Mouse (Mus musculus) midbrain, embryonic 10.5 days (tissue): ENCODE data around the gene Prss45. TPM values are rescaled to one million over a fixed set of nuclear protein-coding genes. Genes with fewer than 3 reads are reported as not detected.

Experiments used
- DNase-seq: peaks from one replicate; pipeline ENCODE4 v3.0.0-alpha.2; 2017; ENCODE audit warnings: low spot score
- H3K27ac ChIP-seq: fragments of 300-500 bp; sonication (generic); replicated peaks from 2 replicates; pipeline ENCODE4 v1.5.1; 2016; ENCODE audit warnings: mild to moderate bottlenecking
- H3K27me3 ChIP-seq: fragments of 300-500 bp; sonication (generic); 2 replicates; pipeline ENCODE4 v1.6.1; 2016; ENCODE audit warnings: low read depth, mild to moderate bottlenecking; ENCODE audit not compliant: poor library complexity, severe bottlenecking
- H3K36me3 ChIP-seq: fragments of 300-500 bp; sonication (generic); 2 replicates; pipeline ENCODE4 v1.6.1; 2016; ENCODE audit warnings: mild to moderate bottlenecking, moderate library complexity
- H3K4me1 ChIP-seq: fragments of 300-500 bp; sonication (generic); 2 replicates; pipeline ENCODE4 v1.6.1; 2016
- H3K4me3 ChIP-seq: fragments of 300-500 bp; sonication (generic); 2 replicates; pipeline ENCODE4 v1.5.1; 2016; ENCODE audit warnings: mild to moderate bottlenecking, moderate library complexity
- H3K9me3 ChIP-seq: fragments of 300-500 bp; sonication (generic); replicated peaks from 2 replicates; pipeline ENCODE4 v1.6.1; 2016; ENCODE audit warnings: mild to moderate bottlenecking
- WGBS: fragments of 180-500 bp; shearing (Covaris S2); methylation state at CpG from one replicate; pipeline ENCODE4 v1.1.7; 2016; 5-methylcytosine and 5-hydroxymethylcytosine counted together
- polyA plus RNA-seq: library from polyadenylated mRNA; unstranded; fragments of >200 nt; fragmentation: Nextera tagmentation; extraction: Ambion mirVana; gene quantifications from 2 replicates; pipeline ENCODE4 v1.2.1, GENCODE M21; 2016

Gene Prss45
- polyA plus RNA-seq, 1 experiment from 2014 or later, result not detected

- DNase-seq, result no peak
These were observed 54.5 kb downstream of the Prss45 start for GRCm38 (mm10) chr9:110888935-110889334.

GRCm38 (mm10) chr9:110890026-110890783 is 55.8 kb downstream of the Prss45 start:
- no peaks in the 10 kb centered on the region for H3K36me3 ChIP-seq
- H3K27ac ChIP-seq, result no peak overlapping the region
- no peak for DNase-seq
- peaks cover 26% of the 10 kb centered on the region for H3K4me1 ChIP-seq
- no peaks in the 10 kb centered on the region for H3K9me3 ChIP-seq
- WGBS, result 16% methylated on average over 21 of the region's 21 CpGs
- peaks cover 36% of the 10 kb centered on the region for H3K27me3 ChIP-seq
- 0 out of 2 replicates have a peak overlapping the region, but pooled peaks have one; percentile 7 for H3K4me3 ChIP-seq

More at GRCm38 (mm10) chr9:110888935-110889334, 54.5 kb downstream of the Prss45 start:
- H3K36me3 ChIP-seq, result no peaks in the 10 kb centered on the region
- H3K27me3 ChIP-seq, result peaks cover 32% of the 10 kb centered on the region; the same call in 1 of the 2 replicates
- no peaks in the 10 kb centered on the region for H3K9me3 ChIP-seq
- H3K4me1 ChIP-seq, result peaks cover 26% of the 10 kb centered on the region
- H3K27ac ChIP-seq, result no peak overlapping the region
- no peak overlapping the region for H3K4me3 ChIP-seq
- 90% methylated on average over 14 of the region's 14 CpGs for WGBS

Other genes with a start within 250 kb of the Prss45 start
- 36.8 and 45.4 TPM in 2 replicates for gene Nradd, start 210.1 kb upstream of the Prss45 start, polyA plus RNA-seq
- 1.3 and 1.4 TPM in 2 replicates for gene Nbeal2, start 180.4 kb upstream of the Prss45 start, polyA plus RNA-seq
- 176 and 189 TPM in 2 replicates for gene Ccdc12, start 178.1 kb upstream of the Prss45 start, polyA plus RNA-seq
- 0.36 and 0.51 TPM in 2 replicates for gene Myl3, start 92.7 kb upstream of the Prss45 start, polyA plus RNA-seq
- 30.9 and 33.9 TPM in 2 replicates for gene Pth1r, start 87.4 kb upstream of the Prss45 start, polyA plus RNA-seq
- not detected in 2 replicates for gene Prss42, start 36.4 kb upstream of the Prss45 start, polyA plus RNA-seq
- gene Prss44, start 20.6 kb upstream of the Prss45 start, polyA plus RNA-seq, result not detected in 2 replicates
- gene Prss43, start 7.9 kb upstream of the Prss45 start, polyA plus RNA-seq, result not detected in 2 replicates
- not detected in 2 replicates for gene Prss46, start 9.9 kb downstream of the Prss45 start, polyA plus RNA-seq
- gene Prss50, start 23.4 kb downstream of the Prss45 start, polyA plus RNA-seq, result 0.35 and 0.85 TPM in 2 replicates
- 0.78 and 0.83 TPM in 2 replicates for gene Als2cl, start 45.3 kb downstream of the Prss45 start, polyA plus RNA-seq
- gene Tmie, start 45.5 kb downstream of the Prss45 start, polyA plus RNA-seq, result 0.06 and 0.11 TPM in 2 replicates
- gene Fam240a, start 82.3 kb downstream of the Prss45 start, polyA plus RNA-seq, result not detected in 2 replicates
- 0.11 TPM in 1 of 2 replicates, not detected in the other for gene Tdgf1, start 111.6 kb downstream of the Prss45 start, polyA plus RNA-seq
- gene Lrrc2, start 117.0 kb downstream of the Prss45 start, polyA plus RNA-seq, result 0.09 and 0.35 TPM in 2 replicates
- gene Rtp3, start 156.0 kb downstream of the Prss45 start, polyA plus RNA-seq, result 0.09 TPM in 1 of 2 replicates, not detected in the other
- 0.29 TPM in 1 of 2 replicates, not detected in the other for gene Ltf, start 184.7 kb downstream of the Prss45 start, polyA plus RNA-seq
- 0.89 and 1.0 TPM in 2 replicates for gene Ccrl2, start 222.9 kb downstream of the Prss45 start, polyA plus RNA-seq